Mouse (Mus musculus): ENCODE results near the gene U90926. TPM values are rescaled to one million over a fixed set of nuclear protein-coding genes. Genes with fewer than 3 reads are reported as not detected.

U90926 gene
- total and polyA plus RNA-seq, 2 experiments, result not detected

GRCm38 (mm10) chr5:92206121-92206520, 9.1 kb downstream of the U90926 start:
- Histone ChIP-seq H3K9ac (ENCODE audit: low read depth, low read length) (no peak overlapping the region), H3K4me1 (ENCODE audit: control insufficient read depth, insufficient read depth, low read length) (peaks cover 27% of the 10 kb centered on the region), H3K4me3 (ENCODE audit: insufficient read depth, low read depth, low read length) (no peak overlapping the region), H3K27ac (replicated peaks; ENCODE audit: insufficient read depth, low read depth, low read length) (peak overlapping the region; percentile 83), H3K79me2 (ENCODE audit: control insufficient read depth, insufficient read depth, low read length) (no peaks in the 10 kb centered on the region), H3K27me3 (ENCODE audit: control insufficient read depth, insufficient read depth, low read length) (no peaks in the 10 kb centered on the region), H3K36me3 (ENCODE audit: control insufficient read depth, insufficient read depth, low read length) (peaks cover 14% of the 10 kb centered on the region)
- TF ChIP-seq CTCF (IDR thresholded peaks at IDR 0.05; ENCODE audit: low read depth, low read length), result no peak
- no peak for TF ChIP-seq POLR2A (IDR thresholded peaks at IDR 0.05; ENCODE audit: extremely low read depth, insufficient read depth, low read length)
- peak; percentile 57 for DNase-seq (ENCODE audit: extremely low read depth, low read depth, low spot score)
- 41% methylated on average over 6 of the region's 6 CpGs for WGBS

- WGBS, result 47% methylated on average over 5 of the region's 5 CpGs
- peak; percentile 55 for DNase-seq (ENCODE audit: extremely low read depth, low read depth, low spot score)
- H3K79me2 ChIP-seq (ENCODE audit: control insufficient read depth, insufficient read depth, low read length), result no peaks in the 10 kb centered on the region
- no peaks in the 10 kb centered on the region for H3K27me3 ChIP-seq (ENCODE audit: control insufficient read depth, insufficient read depth, low read length)
- H3K4me1 ChIP-seq (ENCODE audit: control insufficient read depth, insufficient read depth, low read length), result peaks cover 27% of the 10 kb centered on the region
- TF ChIP-seq CTCF (IDR thresholded peaks at IDR 0.05; ENCODE audit: low read depth, low read length) (no peak), POLR2A (IDR thresholded peaks at IDR 0.05; ENCODE audit: extremely low read depth, insufficient read depth, low read length) (no peak)
- peak overlapping the region; percentile 83 for H3K27ac ChIP-seq (replicated peaks; ENCODE audit: insufficient read depth, low read depth, low read length)
- no peak overlapping the region for H3K4me3 ChIP-seq (ENCODE audit: insufficient read depth, low read depth, low read length)
- H3K36me3 ChIP-seq (ENCODE audit: control insufficient read depth, insufficient read depth, low read length), result peaks cover 18% of the 10 kb centered on the region
- no peak overlapping the region for H3K9ac ChIP-seq (ENCODE audit: low read depth, low read length)
These were observed 9.5 kb downstream of the U90926 start for GRCm38 (mm10) chr5:92205706-92206105.

GRCm38 (mm10) chr5:92205184-92205583, 10.0 kb downstream of the U90926 start:
- Histone ChIP-seq H3K36me3 (ENCODE audit: control insufficient read depth, insufficient read depth, low read length) (peaks cover 20% of the 10 kb centered on the region), H3K27ac (replicated peaks; ENCODE audit: insufficient read depth, low read depth, low read length) (peak overlapping the region; percentile 83), H3K4me3 (ENCODE audit: insufficient read depth, low read depth, low read length) (no peak overlapping the region), H3K9ac (ENCODE audit: low read depth, low read length) (no peak overlapping the region), H3K27me3 (ENCODE audit: control insufficient read depth, insufficient read depth, low read length) (no peaks in the 10 kb centered on the region), H3K79me2 (ENCODE audit: control insufficient read depth, insufficient read depth, low read length) (no peaks in the 10 kb centered on the region), H3K4me1 (ENCODE audit: control insufficient read depth, insufficient read depth, low read length) (peaks cover 27% of the 10 kb centered on the region)
- DNase-seq (ENCODE audit: extremely low read depth, low read depth, low spot score), result peak; percentile 81
- no peak for TF ChIP-seq CTCF (IDR thresholded peaks at IDR 0.05; ENCODE audit: low read depth, low read length)
- no peak for TF ChIP-seq POLR2A (IDR thresholded peaks at IDR 0.05; ENCODE audit: extremely low read depth, insufficient read depth, low read length)
- 23% methylated on average over 7 of the region's 7 CpGs for WGBS

GRCm38 (mm10) chr5:92204162-92205036, 10.8 kb downstream of the U90926 start:
- WGBS, result 26% methylated on average over 6 of the region's 6 CpGs
- no peak for TF ChIP-seq CTCF (IDR thresholded peaks at IDR 0.05; ENCODE audit: low read depth, low read length)
- TF ChIP-seq POLR2A (IDR thresholded peaks at IDR 0.05; ENCODE audit: extremely low read depth, insufficient read depth, low read length), result no peak
- peak overlapping the region; percentile 97 for H3K27ac ChIP-seq (replicated peaks; ENCODE audit: insufficient read depth, low read depth, low read length)

GRCm38 (mm10) chr5:92198266-92198665, 16.9 kb downstream of the U90926 start:
- 88% methylated on average over 8 of the region's 8 CpGs for WGBS
- Histone ChIP-seq H3K36me3 (ENCODE audit: control insufficient read depth, insufficient read depth, low read length) (peaks cover 52% of the 10 kb centered on the region), H3K79me2 (ENCODE audit: control insufficient read depth, insufficient read depth, low read length) (no peaks in the 10 kb centered on the region), H3K4me3 (ENCODE audit: insufficient read depth, low read depth, low read length) (no peak overlapping the region), H3K27ac (replicated peaks; ENCODE audit: insufficient read depth, low read depth, low read length) (no peak overlapping the region), H3K4me1 (ENCODE audit: control insufficient read depth, insufficient read depth, low read length) (peaks cover 23% of the 10 kb centered on the region), H3K9ac (ENCODE audit: low read depth, low read length) (no peak overlapping the region), H3K27me3 (ENCODE audit: control insufficient read depth, insufficient read depth, low read length) (no peaks in the 10 kb centered on the region)
- no peak for DNase-seq (ENCODE audit: extremely low read depth, low read depth, low spot score)
- no peak for TF ChIP-seq POLR2A (IDR thresholded peaks at IDR 0.05; ENCODE audit: extremely low read depth, insufficient read depth, low read length)
- no peak for TF ChIP-seq CTCF (IDR thresholded peaks at IDR 0.05; ENCODE audit: low read depth, low read length)

More at GRCm38 (mm10) chr5:92204162-92205036, 10.8 kb downstream of the U90926 start:
- DNase-seq (ENCODE audit: extremely low read depth, low read depth, low spot score), result peak; percentile 97
- Histone ChIP-seq H3K36me3 (ENCODE audit: control insufficient read depth, insufficient read depth, low read length) (peaks cover 28% of the 10 kb centered on the region), H3K27me3 (ENCODE audit: control insufficient read depth, insufficient read depth, low read length) (no peaks in the 10 kb centered on the region), H3K4me1 (ENCODE audit: control insufficient read depth, insufficient read depth, low read length) (peaks cover 27% of the 10 kb centered on the region), H3K4me3 (ENCODE audit: insufficient read depth, low read depth, low read length) (no peak overlapping the region), H3K9ac (ENCODE audit: low read depth, low read length) (no peak overlapping the region), H3K79me2 (ENCODE audit: control insufficient read depth, insufficient read depth, low read length) (no peaks in the 10 kb centered on the region)

Data from liver, adult 2 months (tissue).